Mouse (Mus musculus) liver, embryonic 14.5 days (tissue): ENCODE results near the gene Naip5.
"Not testable (repeated sequence)": the region's sequence is repeated elsewhere in the genome, so short reads cannot be mapped to it uniquely, and the experiment has no call there.

Experiments used
- CTCF ChIP-seq: IDR thresholded peaks from 2 replicates; pipeline ENCODE4 v1.5.1; 2016; ENCODE audit warnings: antibody characterized with exemption, low read depth, control low read depth
- EP300 ChIP-seq: IDR thresholded peaks from 2 replicates; pipeline ENCODE4 v1.6.1; 2016; ENCODE audit warnings: antibody characterized with exemption, low read depth

- TF ChIP-seq EP300, CTCF: not testable (repeated sequence)
These were observed 63.0 kb downstream of the Naip5 start for GRCm38 (mm10) chr13:100183111-100183510.
